Mouse (Mus musculus) kidney, postnatal 4 days (tissue): ENCODE results near the gene 4930432K21Rik.

Experiments
- DNase-seq, 2 experiments: peaks; one replicate each; pipeline ENCODE4 v3.0.0; 2021; ENCODE audit warnings: mixed read lengths in 2 of 2

The 4930432K21Rik gene

DNA sequence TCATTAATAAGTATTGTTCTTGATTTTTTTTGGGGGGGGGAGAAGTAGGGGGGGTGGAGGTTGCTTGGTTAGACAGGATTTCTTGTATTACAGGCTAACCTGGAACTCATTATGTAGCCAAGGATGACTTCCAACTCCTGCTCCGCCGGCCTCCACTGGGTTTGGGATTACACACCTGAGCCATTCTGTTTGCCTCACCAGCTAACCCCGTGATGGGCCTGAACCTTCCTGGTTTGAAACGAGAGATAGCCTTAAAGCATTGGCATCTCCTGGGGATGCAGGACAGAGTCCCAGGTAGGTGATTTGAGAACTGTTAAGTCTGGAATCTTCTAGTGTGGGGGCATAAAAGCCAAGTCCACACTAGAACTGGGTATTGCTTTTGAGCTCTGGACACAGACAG lies 45.3 kb downstream of the 4930432K21Rik start:
- no peak for DNase-seq

DNA sequence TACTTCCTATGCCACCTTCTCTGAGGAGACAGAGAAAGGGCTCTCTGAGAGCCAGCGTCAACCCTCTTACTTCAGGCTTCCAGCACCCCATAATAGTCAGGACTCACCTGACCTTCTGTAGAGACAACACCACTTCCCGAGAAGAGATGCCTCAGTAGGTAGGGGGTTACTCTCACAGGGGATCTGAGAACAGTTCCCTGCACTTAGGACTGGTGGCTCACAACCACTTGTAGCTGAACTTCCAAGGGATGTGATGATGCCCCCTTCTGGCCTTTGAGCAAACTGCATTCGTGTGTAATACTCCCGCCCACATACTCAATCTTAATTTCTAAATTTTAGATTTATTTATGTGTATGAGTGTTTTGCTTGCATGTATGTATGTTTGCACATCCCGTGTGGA lies 45.7 kb downstream of the 4930432K21Rik start:
- no peak for DNase-seq

DNA sequence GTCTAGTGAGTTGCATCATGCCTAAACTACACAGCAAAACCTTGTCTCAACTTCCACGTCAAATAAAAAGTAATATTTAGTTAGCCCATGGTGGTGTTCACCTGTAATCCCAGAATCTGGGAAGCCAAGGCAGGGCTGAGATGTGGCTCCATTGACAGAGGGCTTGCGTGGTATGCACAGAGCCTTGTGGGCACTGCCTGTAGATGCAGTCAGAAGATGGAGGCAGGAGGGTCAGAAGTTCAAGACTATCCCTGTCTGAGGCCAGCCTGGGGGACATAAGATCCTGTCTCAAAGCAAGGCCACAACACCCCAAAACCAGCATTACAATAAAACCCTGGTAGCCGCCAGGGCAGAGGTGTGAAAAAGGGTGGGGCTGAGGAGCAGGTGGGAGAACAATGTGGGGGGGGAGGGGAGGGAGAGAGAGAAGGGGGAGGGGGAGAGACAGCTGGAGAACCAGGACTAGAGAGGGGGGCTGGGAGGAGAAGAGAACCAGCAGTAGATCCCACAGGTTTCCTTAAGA lies 46.5 kb downstream of the 4930432K21Rik start:
- DNase-seq = no peak

DNA sequence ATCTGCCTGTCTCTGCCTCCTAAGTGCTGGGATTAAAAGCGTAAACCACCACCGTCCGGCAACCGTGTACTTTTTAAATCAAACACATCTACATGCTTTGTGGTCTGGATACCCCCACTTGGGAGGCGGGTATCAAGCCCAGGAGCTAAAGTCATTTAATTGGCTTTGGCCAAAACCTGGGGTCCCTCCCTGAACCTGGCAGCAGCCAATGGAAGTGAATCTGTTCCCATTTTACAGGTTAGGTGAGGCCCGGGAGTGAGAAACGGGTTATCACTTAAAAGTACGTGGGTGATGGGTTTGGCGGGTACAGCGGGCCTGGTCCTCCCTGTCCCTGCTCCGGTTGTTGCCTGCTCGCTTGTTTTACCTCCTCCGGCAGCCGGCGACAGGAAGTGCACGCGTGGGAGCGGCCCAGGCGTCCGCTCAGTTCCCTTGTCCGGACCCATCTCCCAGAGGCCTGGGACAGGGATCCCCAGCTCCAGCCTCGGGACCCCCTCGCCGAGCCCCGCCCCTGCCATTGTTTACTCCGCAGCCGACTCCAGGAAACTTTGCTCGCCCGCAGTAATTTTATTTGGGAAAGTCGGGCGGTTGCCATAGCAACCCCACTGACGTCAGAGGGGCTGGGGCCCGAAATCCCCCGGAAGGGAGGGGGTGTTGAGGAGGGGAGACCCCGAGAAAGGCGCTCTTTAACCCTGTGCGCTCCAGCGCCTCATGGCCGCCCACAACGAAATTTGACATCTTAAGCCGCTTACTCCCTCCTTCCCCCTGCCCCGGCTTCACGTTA lies 49.5 kb downstream of the 4930432K21Rik start:
- peak; percentile 93 to 95 for DNase-seq

DNA sequence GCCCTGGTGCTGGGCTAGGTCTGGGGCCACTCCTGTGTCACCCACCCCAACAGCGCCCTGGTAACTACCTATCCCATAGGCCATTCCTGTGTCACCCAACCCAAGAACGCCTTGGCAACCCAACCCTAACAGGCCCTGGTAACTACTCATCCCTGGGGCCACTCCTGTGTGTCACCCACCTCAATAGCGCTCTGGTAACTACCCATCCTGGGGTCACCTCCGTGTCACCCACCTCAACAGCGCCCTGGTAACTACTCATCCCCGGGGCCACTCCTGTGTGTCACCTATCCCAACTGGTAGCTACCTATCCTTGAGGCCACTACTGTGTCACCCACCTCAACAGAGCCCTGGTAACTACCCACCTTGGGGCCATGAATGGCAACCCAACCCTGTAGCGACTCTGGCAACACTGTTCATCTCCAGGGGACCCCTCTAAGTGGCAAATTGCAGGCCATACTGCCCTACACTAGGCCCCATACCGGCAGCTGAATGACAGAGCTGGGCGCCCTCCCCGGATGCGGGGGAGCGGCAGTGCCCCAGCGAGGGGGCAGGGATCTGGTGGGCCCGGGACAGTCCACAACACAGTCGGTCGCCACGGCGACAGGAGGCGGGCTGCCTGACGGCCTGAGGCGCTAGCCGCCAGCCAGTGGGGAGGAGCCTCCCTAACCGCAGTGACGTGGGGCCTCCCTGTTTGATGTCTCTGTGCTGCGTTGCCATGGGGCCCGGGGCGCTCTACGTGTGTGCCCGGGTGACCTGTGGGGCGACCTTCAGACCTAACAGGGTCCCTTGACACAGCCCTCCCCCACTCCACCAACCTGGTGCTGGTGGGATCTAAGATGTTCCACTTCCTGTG lies 50.3 kb downstream of the 4930432K21Rik start:
- DNase-seq = peak; percentile 89 to 94

DNA sequence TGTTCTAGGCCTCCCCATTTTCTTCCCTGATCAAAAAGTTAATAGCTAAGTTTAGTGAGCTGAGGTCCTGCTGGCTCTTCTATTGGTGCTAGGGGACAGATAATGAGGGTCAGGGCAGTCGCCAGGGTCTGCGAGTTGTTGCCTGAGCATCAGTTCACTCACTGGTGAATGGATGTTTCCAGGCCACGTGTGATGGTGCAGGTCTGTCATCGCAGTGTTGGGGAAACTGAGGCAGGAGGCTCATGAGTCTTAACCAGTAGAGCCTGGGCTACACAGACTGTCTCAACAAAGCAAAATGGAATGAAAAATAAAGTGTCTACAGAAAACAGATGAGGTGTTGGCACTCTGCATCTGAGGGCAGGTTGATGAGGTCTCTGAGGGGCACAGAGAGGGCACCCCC lies 51.0 kb downstream of the 4930432K21Rik start:
- DNase-seq = no peak

DNA sequence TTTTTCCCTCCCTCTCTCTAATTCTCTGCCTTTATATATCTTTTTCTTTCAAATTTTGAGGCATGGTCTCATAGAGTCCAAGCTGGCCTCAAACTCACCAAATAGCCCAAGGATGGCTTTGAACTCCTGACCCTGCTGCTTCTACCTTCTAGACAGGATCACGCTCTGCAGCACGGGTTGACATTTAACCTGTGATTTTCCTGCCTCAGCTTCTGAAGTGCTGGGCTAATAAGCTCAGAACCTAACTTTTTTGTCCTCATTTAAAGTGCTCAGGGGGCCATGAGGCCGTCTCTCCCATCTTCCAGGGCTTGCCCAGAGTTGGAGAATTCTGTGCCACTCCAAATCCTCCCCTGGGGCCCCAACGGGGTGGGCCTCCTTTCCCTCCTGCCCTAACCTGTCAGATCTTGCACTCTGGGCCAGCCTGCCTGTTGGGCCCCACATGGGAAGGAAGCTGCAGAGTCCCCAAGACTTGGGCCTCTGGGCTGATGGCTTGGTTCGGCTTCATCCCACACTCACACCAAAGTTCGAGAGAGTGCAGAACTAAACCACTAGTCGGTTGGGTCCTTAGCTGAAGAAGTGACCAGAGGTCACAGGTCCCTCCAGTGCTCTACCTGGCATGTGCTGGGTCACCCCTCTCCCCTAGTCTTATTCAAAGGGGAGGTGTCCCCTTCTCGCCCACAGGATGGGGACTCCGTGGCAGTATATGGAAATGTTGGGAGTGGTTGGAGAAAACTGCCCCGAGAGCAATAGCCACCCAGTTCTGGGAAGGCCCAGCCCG lies 51.7 kb downstream of the 4930432K21Rik start:
- DNase-seq = no peak

DNA sequence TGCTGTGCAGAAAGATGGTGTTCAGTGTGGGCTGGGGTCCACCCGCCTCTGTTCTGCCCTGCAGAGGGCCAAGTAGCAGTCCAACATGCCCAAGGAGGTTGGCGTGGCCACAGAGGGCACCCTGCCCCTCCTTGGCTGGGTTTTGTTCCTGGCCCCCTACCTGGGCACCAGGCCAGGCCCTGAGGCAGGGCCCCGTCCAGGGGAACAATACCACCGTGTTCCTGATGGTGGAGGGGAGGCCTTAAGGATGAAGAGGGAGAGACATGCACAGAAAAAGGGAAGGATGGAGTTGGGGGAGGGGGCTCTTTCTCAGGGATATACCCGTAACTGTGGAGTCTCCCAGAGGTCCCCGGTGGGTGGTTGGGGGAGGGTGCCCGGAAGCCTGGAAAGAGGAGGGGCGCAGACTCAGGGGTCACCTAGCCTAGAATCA lies 52.3 kb downstream of the 4930432K21Rik start:
- DNase-seq = peak in 1 of 2 experiments; percentile 52

DNA sequence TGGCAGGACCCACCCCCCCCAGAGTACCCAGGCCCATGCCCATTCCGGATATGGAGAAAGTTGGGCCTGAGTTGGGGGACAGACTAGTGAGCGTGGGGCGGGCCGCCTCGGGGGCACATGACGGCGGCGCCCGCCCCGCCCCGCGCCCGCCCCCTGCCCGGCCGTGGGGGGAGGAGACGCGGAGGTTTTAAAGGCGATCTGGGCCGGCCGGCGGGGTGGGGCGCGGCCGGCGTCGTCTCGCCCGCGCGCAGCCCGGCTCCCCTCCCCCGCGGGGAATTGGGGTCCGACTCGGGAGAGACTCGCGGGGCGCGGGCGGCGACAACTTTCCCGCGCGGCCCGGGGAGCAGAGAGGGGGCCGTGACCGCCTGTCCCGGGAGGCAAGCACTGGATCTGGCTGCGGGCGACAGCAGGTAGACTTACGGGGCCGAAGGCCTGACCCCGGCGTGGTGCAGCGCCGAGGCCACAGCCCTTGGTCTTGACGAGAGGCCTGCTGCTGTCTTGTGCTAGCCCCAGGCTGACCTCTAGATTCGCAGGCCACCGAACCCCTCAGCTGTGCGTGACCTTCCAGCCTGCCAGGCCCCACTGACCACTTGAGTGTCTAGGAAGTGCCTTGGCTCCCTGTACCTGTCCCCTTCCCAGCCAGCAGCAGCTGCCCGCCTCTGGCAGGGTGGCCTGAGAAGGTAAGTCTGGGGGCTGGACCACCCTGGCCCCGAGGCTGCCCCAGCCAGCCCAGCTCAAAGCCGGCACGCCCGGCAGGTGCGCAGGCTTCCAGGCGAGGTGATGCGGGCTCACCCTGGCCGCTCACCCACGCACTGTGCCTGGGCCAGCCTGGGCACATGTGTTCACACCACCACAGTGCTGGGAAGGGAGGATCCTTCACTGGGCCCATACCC lies 53.1 kb downstream of the 4930432K21Rik start:
- peak; percentile 81 to 88 for DNase-seq

DNA sequence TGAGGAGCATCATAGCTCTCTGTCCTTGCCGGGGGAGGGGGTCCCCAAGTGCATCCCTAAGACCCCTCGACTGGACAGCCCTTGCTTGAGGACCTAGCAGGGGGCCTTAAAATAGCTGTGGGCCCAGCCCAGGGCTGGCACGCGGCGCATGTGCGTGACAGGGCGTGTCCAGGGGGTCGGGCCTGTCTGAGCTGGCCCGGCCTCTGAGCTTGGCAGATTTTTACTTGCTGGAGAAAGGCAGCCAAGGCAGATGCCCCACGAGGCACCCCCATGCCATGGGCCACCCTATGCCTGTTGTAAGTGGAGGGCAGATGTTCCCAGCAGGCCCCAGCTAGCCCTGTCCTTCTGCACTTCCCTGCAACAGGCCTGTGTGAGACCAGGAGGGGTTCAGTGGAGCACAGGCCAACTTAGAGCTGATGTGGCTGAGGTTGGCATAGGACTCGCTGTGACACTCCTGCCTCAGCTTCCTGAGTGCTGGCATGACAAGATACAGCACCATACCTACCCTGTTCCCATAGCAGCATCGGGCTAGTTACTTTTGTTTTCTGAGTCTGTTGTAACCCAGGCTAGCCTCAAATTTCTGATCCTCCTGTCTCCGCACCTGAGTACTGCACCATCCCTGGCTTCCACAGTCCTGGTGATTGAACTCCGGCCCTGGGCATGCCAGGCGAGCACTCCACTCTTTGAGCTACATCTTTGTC lies 53.9 kb downstream of the 4930432K21Rik start:
- peak; percentile 64 to 80 for DNase-seq

DNA sequence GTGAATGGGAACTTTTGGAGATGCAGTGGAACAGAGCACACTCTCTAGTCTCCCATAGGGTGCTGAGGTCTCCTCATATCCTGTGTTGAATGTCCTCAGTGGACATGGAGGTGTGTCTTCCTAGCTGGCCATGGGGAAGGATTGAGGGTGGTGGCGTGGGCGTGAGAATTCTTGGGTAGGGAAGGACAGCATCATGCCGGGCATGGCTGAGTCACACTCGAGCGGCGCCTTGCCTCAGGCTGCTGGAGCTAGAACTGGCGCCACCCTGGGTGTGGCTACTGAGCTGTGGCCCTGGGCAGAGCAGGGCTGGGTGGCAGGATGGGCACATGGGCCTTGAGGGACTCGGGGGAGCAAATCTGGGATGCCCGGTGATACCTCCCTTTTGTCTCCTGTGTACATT lies 54.6 kb downstream of the 4930432K21Rik start:
- DNase-seq = peak; percentile 46 to 62

DNA sequence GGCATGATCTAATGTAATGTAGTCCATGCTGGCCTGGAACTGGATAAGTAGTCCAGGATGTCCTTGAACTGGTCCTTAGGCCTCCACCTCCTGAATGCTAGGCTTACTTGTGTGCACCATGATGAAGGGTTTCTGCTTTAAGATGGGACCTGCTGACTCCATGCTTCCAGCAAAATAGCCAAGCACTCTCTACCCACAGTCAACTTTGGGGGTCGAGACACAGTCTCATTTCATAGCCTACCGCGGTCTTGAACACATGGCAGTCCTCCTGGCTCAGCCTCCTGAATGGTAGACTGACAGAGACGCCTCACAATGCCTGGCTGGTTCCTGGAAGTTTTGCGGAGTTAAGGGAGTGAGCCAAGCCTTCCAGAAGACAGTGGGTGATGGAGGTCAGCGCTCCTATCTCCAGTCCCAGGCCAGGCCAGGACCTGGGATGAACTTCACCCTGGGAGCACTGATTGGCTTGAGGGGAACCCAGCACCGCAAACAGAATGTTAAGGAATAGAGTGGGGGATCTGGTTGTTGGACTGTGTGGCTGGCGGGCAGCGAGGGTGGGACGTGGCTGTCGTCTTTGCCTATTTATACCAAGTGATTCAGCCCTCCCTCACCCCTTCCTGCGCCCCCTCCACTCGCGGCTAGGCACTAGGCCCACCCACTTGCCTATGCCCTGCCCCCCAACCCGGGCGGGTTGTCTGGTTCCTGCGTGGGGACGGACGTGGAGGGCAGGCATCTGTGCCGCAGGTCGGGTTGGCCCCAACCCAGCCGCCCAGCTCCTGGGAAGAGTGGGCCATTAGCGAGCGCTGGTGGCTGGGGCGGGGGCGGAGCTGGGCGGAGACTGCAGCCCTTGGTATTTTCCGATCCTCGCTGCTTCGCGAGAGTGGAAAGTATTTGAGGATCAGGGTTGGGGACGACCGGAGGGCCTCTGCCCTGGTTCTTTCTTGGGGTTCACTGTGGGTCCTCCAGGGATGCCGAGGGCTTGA lies 55.4 kb downstream of the 4930432K21Rik start:
- DNase-seq = peak; percentile 86 to 93

DNA sequence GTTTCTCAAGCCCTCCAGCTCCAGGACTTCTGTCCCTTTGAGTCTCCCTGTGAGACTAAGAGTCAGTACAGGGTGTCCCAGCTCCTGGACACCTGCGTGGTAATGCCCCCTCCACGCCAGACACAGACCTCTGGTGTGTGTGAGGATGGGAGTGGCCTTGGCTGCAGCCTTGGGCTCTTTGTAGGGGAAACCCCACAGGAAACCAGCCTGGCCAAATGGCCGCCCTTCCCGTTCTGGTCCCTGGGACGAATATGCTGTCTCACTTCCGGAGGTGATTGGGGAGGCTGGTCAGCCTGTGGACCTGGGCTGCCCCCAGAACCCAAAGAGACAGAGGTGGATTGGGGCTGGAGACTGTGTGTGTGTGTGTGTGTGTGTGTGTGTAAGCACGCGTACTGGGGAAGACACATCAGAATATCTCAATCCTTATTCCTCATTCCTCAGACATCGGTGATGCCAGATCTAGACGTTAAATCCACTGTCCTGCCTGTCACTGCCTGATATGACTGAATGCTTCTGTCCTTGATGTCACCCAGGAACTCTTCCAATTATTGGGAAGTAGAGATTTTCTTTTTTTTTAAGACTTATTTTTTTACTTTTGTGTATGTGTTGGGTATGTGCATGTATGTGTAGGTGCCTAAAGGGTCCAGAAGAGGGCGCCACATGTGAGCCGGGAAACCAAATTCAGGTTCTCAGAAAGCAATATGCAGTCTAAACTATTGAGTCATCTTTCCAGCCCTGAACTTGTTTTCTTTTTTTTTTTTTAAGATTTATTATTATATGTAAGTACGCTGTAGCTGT lies 56.3 kb downstream of the 4930432K21Rik start:
- peak; percentile 71 to 83 for DNase-seq

DNA sequence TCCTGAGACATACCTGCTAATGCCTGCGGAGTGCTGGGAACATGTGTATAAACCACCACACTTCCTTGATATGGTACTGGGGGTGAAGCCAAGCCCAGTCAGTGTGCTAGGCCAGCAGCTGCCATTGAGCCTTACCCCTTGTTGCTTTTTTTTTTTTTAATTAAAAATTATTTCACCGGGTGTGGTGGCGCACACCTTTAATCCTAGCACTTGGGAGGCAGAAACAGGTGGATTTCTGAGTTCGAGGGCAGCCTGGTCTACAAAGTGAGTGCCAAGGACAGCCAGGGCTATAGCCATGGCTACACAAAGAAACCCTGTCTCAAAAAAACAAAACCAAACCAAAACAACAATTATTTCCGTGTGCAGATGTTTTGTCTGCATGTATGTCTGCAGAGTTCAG lies 57.2 kb downstream of the 4930432K21Rik start:
- no peak for DNase-seq

DNA sequence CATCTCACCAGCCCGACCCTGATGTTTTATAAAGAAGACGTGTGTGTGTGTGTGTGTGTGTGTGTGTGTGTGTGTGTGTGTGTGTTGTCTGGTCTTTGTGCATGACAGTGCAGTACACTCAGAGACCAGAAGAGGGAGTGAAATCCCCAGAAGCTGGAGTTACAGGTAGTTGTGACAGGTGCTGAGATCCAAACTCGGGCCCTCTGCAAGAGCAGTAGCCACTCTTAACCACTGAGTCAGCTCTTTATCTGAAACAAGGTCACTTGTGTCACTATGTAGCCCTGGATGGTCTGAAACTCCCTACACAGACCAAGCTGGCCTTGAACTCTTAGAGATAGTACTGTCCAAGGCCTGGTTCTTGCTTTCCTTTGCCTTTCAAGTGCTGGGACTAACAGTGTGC lies 58.8 kb downstream of the 4930432K21Rik start:
- DNase-seq = no peak

DNA sequence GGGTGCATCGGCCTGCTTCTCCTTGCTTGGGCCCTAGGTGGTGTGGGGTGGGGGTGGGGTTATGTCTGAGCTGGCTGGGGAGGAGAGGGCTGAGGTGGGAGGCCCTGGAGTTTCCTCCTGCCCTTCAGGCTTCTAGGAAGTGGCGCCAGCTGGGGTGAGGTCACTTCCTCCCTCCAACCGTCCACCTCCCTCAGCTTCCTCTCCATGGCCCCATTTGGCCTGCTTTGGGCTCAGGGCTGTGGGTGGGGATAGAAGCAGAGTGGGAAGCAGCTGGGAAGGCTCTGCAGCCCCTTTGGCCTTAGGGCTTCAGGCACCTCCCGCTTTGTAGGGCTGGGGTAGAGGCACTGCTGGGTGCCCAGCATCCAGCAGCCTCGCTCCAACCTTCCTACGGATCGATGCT lies 60.0 kb downstream of the 4930432K21Rik start:
- DNase-seq = peak; percentile 74 to 84

DNA sequence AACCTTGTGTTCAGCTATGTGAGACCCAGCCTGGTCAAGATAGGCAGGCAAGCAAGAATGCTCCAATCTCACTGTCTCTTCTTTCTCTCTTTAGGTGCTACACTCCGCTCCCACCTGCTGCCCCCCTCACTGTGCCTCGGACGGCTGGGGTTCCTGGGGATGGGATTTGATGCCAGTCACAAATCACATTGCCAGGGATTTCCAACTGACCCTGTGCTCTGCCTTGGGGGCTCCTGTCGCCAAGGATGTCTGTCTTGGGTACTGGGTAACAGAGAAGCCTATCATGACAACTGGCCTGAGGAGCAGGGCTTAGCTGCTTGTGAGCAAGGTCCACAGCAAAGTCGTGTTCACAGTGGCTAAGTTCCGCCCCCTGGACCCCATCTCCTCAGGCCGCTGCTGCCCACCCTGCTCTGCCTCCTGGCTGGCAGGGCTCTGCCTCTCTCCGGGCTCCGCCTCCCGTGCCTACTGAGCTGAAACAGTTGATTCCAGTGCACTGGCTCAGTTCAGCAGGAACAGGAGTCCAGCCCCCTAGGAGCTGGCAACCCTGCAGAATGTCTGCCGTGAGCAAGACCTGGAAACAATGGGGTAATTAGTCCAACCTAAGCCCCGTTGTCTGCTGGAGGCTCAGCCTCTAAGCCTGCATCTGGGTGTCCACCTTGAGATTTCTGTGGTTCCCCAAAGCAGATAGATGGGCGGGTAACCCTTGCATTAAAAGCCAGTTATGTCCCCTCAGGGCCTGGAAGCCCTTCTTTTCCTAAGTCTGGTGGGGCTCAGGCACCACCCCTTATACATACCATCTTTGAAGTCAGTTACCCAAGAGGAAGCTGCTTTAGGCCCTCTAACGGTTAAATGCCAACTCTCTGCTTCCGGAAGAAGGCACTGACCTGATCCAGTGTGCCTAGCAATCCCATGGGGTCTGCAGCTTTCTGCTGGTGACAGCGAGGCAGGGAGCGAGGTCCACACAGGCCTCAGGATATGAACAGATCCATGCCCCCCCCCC lies 60.9 kb downstream of the 4930432K21Rik start:
- peak; percentile 69 to 82 for DNase-seq
